Mouse (Mus musculus) kidney, postnatal 0 days (tissue): ENCODE data around the gene Tex22. TPM values are rescaled to one million over a fixed set of nuclear protein-coding genes. Genes with fewer than 3 reads are reported as not detected.
A peak's percentile ranks its signal among the peaks of the same experiment; 100 is the strongest.

Source experiments
- ATAC-seq: fragments of 200-750 bp; cut with Nextera tagmentation; replicated peaks from 2 replicates; pipeline ENCODE4 v1.8.0; 2017; ENCODE audit warnings: low read depth, moderate number of reproducible peaks, moderate TSS enrichment, moderate library complexity; ENCODE audit not compliant: low FRiP score
- DNase-seq: peaks from one replicate; pipeline ENCODE4 v3.0.0-alpha.2; 2016; ENCODE audit warnings: low spot score
- H3K27ac ChIP-seq: fragments of 300-500 bp; sonication (generic); 2 replicates; pipeline ENCODE4 v1.5.1; 2014; ENCODE audit warnings: mild to moderate bottlenecking
- H3K27me3 ChIP-seq: fragments of 300-500 bp; sonication (generic); 2 replicates; pipeline ENCODE4 v1.6.1; 2014; ENCODE audit warnings: low read length, mixed read lengths; ENCODE audit not compliant: insufficient read depth
- H3K36me3 ChIP-seq: fragments of 300-500 bp; sonication (generic); 2 replicates; pipeline ENCODE4 v1.6.1; 2014; ENCODE audit warnings: low read length, mixed read lengths; ENCODE audit not compliant: insufficient read depth
- H3K4me1 ChIP-seq: fragments of 300-500 bp; sonication (generic); replicated peaks from 2 replicates; pipeline ENCODE4 v1.6.1; 2014; ENCODE audit warnings: antibody characterized with exemption, low read length, mixed read lengths; ENCODE audit not compliant: insufficient read depth
- H3K4me2 ChIP-seq: fragments of 300-500 bp; sonication (generic); 2 replicates; pipeline ENCODE4 v1.6.1; 2014; ENCODE audit warnings: mild to moderate bottlenecking, low read length, moderate library complexity, mixed read lengths
- H3K4me3 ChIP-seq: fragments of 300-500 bp; sonication (generic); replicated peaks from 2 replicates; pipeline ENCODE4 v1.5.1; 2014; ENCODE audit warnings: low read depth, low read length
- H3K9ac ChIP-seq: fragments of 300-500 bp; sonication (generic); 2 replicates; pipeline ENCODE4 v1.6.1; 2014; ENCODE audit warnings: low read depth, low read length
- H3K9me3 ChIP-seq: fragments of 300-500 bp; sonication (generic); replicated peaks from 2 replicates; pipeline ENCODE4 v1.6.1; 2016; ENCODE audit warnings: low read length, inconsistent platforms, mixed read lengths
- CTCF ChIP-seq: IDR thresholded peaks from 2 replicates; pipeline ENCODE4 v1.5.1; 2016; ENCODE audit warnings: antibody characterized with exemption, low read depth, mild to moderate bottlenecking, moderate library complexity
- WGBS: fragments of 180-500 bp; shearing (Covaris S2); extraction: QIAGEN DNeasy Blood & Tissue Kit; methylation state at CpG from one replicate; pipeline ENCODE4 v1.1.7; 2014; 5-methylcytosine and 5-hydroxymethylcytosine counted together
- polyA plus RNA-seq: library from polyadenylated mRNA; unstranded; fragments of >200 nt; fragmentation: Nextera tagmentation; extraction: Ambion mirVana; gene quantifications from 2 replicates; pipeline ENCODE4 v1.2.1, GENCODE M21; 2015

The Tex22 gene
- polyA plus RNA-seq, 1 experiment from 2014 or later, result not detected

DNA sequence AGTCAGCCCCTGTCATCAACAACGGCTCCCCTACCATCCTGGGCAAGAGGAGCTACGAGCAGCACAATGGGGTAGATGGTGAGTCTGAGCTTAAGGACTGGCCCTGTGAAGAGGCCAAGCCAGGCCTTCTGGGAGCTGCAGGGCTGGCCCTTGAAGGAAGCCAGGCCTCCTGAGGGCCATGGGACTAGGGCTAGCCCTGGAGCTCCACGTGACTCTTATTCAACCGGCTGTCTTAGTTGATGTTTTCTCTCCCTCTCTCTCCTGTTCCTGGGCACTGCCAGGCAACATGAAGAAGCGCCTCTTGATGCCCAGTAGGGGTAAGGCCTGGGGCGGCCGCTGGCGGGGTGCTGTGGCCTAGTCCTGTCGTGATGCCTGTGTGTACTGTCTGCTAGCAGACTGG lies 59.0 kb downstream of the Tex22 start:
- H3K9me3 ChIP-seq, result no peaks in the 10 kb centered on the region
- H3K9ac ChIP-seq, result 0 out of 2 replicates have a peak overlapping the region, but pooled peaks have one; percentile 2
- no peak for TF ChIP-seq CTCF
- no peaks in the 10 kb centered on the region for H3K27me3 ChIP-seq
- H3K4me3 ChIP-seq, result no peak overlapping the region
- DNase-seq (no peak), ATAC-seq (no peak)
- WGBS, result 92% methylated on average over 9 of the region's 9 CpGs
- peaks cover 91% of the 10 kb centered on the region for H3K36me3 ChIP-seq
- no peak overlapping the region for H3K27ac ChIP-seq
- no peak overlapping the region for H3K4me2 ChIP-seq
- H3K4me1 ChIP-seq, result no peaks in the 10 kb centered on the region

GRCm38 (mm10) chr12:113133861-113134403 lies 59.6 kb downstream of the Tex22 start:
- H3K36me3 ChIP-seq, result peaks cover 85% of the 10 kb centered on the region
- H3K27me3 ChIP-seq, result no peaks in the 10 kb centered on the region
- DNase-seq (no peak), ATAC-seq (no peak)
- WGBS, result 71% methylated on average over 5 of the region's 5 CpGs
- H3K9ac ChIP-seq, result no peak overlapping the region
- TF ChIP-seq CTCF, result no peak
- no peak overlapping the region for H3K4me3 ChIP-seq
- H3K4me2 ChIP-seq, result no peak overlapping the region
- H3K4me1 ChIP-seq, result no peaks in the 10 kb centered on the region
- no peaks in the 10 kb centered on the region for H3K9me3 ChIP-seq
- H3K27ac ChIP-seq, result no peak overlapping the region

GRCm38 (mm10) chr12:113134502-113134901 lies 60.2 kb downstream of the Tex22 start:
- Histone ChIP-seq H3K4me2 (no peak overlapping the region), H3K9ac (no peak overlapping the region), H3K9me3 (no peaks in the 10 kb centered on the region), H3K4me3 (no peak overlapping the region), H3K36me3 (peaks cover 79% of the 10 kb centered on the region), H3K4me1 (peaks cover 4% of the 10 kb centered on the region; the same call in 1 of the 2 replicates), H3K27me3 (no peaks in the 10 kb centered on the region), H3K27ac (no peak overlapping the region)
- no peak for DNase-seq
- no peak for TF ChIP-seq CTCF
- 93% methylated on average over 4 of the region's 4 CpGs for WGBS
- ATAC-seq, result no peak

DNA sequence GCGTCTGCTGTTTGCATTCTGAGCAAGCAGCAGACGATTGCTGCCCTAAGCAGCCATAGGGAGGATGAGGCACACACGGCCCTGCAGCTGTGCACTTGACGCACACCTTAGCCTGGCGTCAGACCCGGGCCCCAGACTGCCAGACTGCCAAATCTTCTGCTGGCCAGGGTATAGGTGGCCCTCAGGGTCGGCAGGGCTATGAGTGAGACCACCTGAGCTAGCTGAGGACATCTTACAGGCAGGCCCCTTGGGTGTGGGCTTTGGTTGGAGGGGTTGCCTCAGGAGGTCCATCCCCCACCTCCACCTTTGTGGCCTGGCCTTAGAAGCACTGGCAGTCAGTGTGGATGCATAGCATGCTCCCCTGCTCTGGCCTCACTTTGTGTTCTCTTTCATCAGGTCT lies 61.1 kb downstream of the Tex22 start:
- DNase-seq (no peak), ATAC-seq (no peak)
- 88% methylated on average over 7 of the region's 7 CpGs for WGBS
- H3K36me3 ChIP-seq, result peaks cover 70% of the 10 kb centered on the region
- no peaks in the 10 kb centered on the region for H3K9me3 ChIP-seq
- no peak overlapping the region for H3K9ac ChIP-seq
- H3K4me1 ChIP-seq, result peaks cover 8% of the 10 kb centered on the region; the same call in 1 of the 2 replicates
- no peak overlapping the region for H3K27ac ChIP-seq
- H3K4me3 ChIP-seq, result no peak overlapping the region
- no peaks in the 10 kb centered on the region for H3K27me3 ChIP-seq
- H3K4me2 ChIP-seq, result no peak overlapping the region
- TF ChIP-seq CTCF, result no peak

- DNase-seq, result no peak
- ATAC-seq, result no peak
These were observed 62.3 kb downstream of the Tex22 start for GRCm38 (mm10) chr12:113136492-113137020.

DNA sequence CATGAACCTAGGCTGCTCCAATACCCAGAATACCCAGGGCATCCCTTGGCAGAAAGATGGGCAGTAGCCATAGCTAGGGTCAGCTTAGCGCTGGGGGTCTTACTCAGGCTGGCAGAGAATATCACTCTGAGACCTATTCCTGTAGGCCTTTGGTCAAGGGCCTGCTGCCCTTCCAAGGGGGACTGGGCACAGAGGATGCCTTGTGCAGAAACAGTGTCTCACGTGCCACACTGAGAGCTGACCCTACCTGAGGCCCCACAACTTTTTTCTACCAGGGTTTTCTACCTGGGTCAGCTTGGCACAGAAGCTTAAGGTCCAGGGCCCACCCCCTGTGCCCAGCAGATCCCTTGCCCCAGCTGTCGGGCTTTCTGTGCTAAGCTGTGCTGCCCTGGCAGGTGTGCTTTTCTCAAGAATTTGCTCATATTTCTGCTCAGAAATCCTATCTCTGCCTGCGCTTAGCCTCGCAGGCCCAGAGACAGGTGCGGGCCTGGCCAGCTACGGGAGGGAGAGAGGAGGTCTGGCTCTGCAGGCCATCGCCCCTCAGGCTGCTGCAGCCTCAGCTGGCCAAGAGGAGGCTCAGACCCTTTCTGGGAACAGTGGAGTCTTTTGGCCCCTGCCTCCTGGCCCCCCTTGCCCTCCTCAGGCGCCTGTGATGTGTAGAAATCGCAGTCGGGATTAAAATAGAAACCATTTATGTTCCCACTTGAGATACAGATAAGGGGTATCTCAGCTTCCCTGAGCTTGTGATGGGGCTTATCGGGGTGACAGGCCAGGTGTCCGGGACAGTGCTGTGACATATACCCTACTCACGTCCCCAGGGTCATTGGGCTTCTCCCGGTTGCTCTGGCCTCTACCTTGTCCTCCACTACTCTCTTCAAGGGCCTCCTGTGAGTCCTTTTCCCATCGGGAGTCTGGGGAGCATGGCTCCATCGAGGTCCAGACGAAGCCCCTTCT lies 63.2 kb downstream of the Tex22 start:
- no peaks in the 10 kb centered on the region for H3K9me3 ChIP-seq
- H3K9ac ChIP-seq, result no peak overlapping the region
- H3K4me2 ChIP-seq, result no peak overlapping the region
- ATAC-seq, result no peak
- DNase-seq, result no peak
- WGBS, result 90% methylated on average over 18 of the region's 18 CpGs
- peaks cover 27% of the 10 kb centered on the region for H3K4me1 ChIP-seq
- H3K27ac ChIP-seq, result no peak overlapping the region
- no peaks in the 10 kb centered on the region for H3K27me3 ChIP-seq
- H3K36me3 ChIP-seq, result peaks cover 49% of the 10 kb centered on the region
- no peak for TF ChIP-seq CTCF
- no peak overlapping the region for H3K4me3 ChIP-seq

More at GRCm38 (mm10) chr12:113136492-113137020, 62.3 kb downstream of the Tex22 start:
- H3K9ac ChIP-seq, result no peak overlapping the region
- H3K4me1 ChIP-seq, result peaks cover 18% of the 10 kb centered on the region
- H3K36me3 ChIP-seq, result peaks cover 59% of the 10 kb centered on the region
- no peaks in the 10 kb centered on the region for H3K27me3 ChIP-seq
- no peaks in the 10 kb centered on the region for H3K9me3 ChIP-seq
- no peak overlapping the region for H3K4me3 ChIP-seq
- no peak overlapping the region for H3K4me2 ChIP-seq
- TF ChIP-seq CTCF, result no peak
- 79% methylated on average over 17 of the region's 17 CpGs for whole genome bisulfite sequencing
- H3K27ac ChIP-seq, result no peak overlapping the region
